Mouse (Mus musculus) embryonic facial prominence, embryonic 14.5 days (tissue): ENCODE results near the gene Ctns. TPM values are rescaled to one million over a fixed set of nuclear protein-coding genes. Genes with fewer than 3 reads are reported as not detected.
A peak's percentile ranks its signal among the peaks of the same experiment; 100 is the strongest.

Experiments
- ATAC-seq: fragments of 200-750 bp; cut with Nextera tagmentation; 2 replicates; pipeline ENCODE4 v1.8.0; 2017; ENCODE audit warnings: low read depth, moderate number of reproducible peaks, moderate TSS enrichment
- DNase-seq: peaks from one replicate; pipeline ENCODE4 v3.0.0-alpha.2; 2015; ENCODE audit warnings: low spot score
- H3K27ac ChIP-seq: fragments of 300-500 bp; sonication (generic); replicated peaks from 2 replicates; pipeline ENCODE4 v1.5.1; 2014; ENCODE audit warnings: low read depth, mild to moderate bottlenecking, low read length, moderate library complexity
- H3K27me3 ChIP-seq: fragments of 300-500 bp; sonication (generic); replicated peaks from 2 replicates; pipeline ENCODE4 v1.6.1; 2014; ENCODE audit warnings: low read length; ENCODE audit not compliant: control insufficient read depth, insufficient read depth
- H3K36me3 ChIP-seq: fragments of 300-500 bp; sonication (generic); 2 replicates; pipeline ENCODE4 v1.6.1; 2014; ENCODE audit warnings: low read length, mixed read lengths; ENCODE audit not compliant: control insufficient read depth, insufficient read depth
- H3K4me1 ChIP-seq: fragments of 300-500 bp; sonication (generic); 2 replicates; pipeline ENCODE4 v1.6.1; 2014; ENCODE audit warnings: antibody characterized with exemption, low read length; ENCODE audit not compliant: control insufficient read depth, insufficient read depth
- H3K4me2 ChIP-seq: fragments of 300-500 bp; sonication (generic); 2 replicates; pipeline ENCODE4 v1.6.1; 2014; ENCODE audit warnings: low read depth, mild to moderate bottlenecking, low read length, moderate library complexity, mixed read lengths
- H3K4me3 ChIP-seq: fragments of 300-500 bp; sonication (generic); 2 replicates; pipeline ENCODE4 v1.5.1; 2014; ENCODE audit warnings: low read depth, mild to moderate bottlenecking, low read length
- H3K9ac ChIP-seq: fragments of 300-500 bp; sonication (generic); 2 replicates; pipeline ENCODE4 v1.6.1; 2014; ENCODE audit warnings: low read depth, mild to moderate bottlenecking, low read length, moderate library complexity, mixed read lengths
- H3K9me3 ChIP-seq: fragments of 300-500 bp; sonication (generic); 2 replicates; pipeline ENCODE4 v1.6.1; 2016; ENCODE audit warnings: low read length; ENCODE audit not compliant: control insufficient read depth
- WGBS: fragments of 180-500 bp; shearing (Covaris S2); extraction: QIAGEN DNeasy Blood & Tissue Kit; methylation state at CpG from one replicate; pipeline ENCODE4 v1.1.7; 2014; 5-methylcytosine and 5-hydroxymethylcytosine counted together
- polyA plus RNA-seq: library from polyadenylated mRNA; unstranded; fragments of >200 nt; fragmentation: Nextera tagmentation; extraction: Ambion mirVana; gene quantifications from 2 replicates; pipeline ENCODE4 v1.2.1, GENCODE M21; 2014

The Ctns gene
- 18.8 and 22.0 TPM in 2 replicates for polyA plus RNA-seq

DNA sequence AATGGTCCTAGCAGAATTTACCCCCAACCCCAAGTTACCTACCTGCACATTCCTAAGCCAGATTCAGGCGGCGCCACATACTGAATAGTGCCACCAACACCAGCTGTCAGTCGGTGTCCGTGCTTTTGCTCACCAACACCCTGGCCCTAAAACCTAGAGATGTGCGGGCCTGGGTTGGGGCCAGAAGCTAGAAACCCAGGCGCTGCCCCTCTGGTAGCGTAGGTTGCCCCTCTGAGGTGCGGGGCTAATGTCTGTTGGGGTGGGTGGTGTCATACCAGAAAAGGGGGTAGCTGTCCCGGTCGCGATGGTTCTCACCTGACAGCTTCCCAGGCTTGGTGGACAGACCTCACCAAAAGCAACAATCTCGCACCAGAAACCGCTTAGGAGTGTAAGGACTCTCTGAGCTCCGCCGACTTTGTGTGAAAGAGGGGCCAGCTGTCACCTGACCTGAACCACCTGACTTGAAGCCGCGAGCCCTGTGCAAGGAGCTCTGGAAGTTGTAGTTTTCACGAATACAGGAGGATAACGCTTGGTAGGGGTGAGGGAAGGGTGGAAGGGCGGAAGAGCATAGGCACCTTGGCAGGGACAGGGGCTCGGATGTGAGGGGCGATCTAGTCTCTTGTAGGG, at the start of gene Ctns:
Ctns (minus strand) TSS at position 440 of the 627 bp plus-strand sequence.
- WGBS: 3% methylated on average over 21 of the region's 22 CpGs
- DNase-seq (peak; percentile 95), ATAC-seq (peak; percentile 97)
- H3K27ac ChIP-seq: no peak within 1 kb of the TSS
- H3K4me3 ChIP-seq: peak within 1 kb of the TSS; percentile 73
- no peaks in the 10 kb centered on the region for H3K9me3 ChIP-seq
- peak within 1 kb of the TSS; percentile 83 for H3K9ac ChIP-seq
- H3K4me1 ChIP-seq: 0 out of 2 replicates have a peak, but pooled peaks cover 3% of the 10 kb centered on the region
- H3K36me3 ChIP-seq: 0 out of 2 replicates have a peak, but pooled peaks cover 5% of the 10 kb centered on the region
- H3K4me2 ChIP-seq: peak within 1 kb of the TSS; percentile 96
- no peaks in the 10 kb centered on the region for H3K27me3 ChIP-seq

DNA sequence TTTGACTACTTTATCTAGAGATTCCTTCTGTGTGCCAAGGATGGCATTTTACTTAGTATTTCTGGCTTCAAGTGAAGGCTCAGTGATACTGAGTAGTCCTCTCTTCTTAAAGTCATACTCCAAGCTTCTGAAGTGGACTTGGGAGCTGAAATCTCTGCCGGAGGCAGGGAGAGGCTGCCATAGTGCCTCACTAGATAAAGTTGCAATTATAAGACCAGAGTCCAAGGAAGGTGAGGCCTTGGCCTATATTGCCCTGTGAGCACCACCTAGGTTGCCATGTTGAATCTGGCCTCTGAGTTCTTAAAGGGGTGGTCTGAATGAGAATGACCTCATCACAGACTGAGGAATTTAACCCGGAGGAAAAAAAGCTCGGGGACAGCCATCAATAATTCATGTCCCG, 43.9 kb upstream of the Ctns start:
- Histone ChIP-seq H3K36me3 (no peaks in the 10 kb centered on the region), H3K27ac (no peak overlapping the region), H3K9me3 (no peaks in the 10 kb centered on the region), H3K4me1 (no peaks in the 10 kb centered on the region), H3K9ac (no peak overlapping the region), H3K4me2 (no peak overlapping the region), H3K4me3 (no peak overlapping the region), H3K27me3 (no peaks in the 10 kb centered on the region)
- 86% methylated on average over 4 of the region's 4 CpGs for WGBS
- DNase-seq (no peak), ATAC-seq (no peak)

DNA sequence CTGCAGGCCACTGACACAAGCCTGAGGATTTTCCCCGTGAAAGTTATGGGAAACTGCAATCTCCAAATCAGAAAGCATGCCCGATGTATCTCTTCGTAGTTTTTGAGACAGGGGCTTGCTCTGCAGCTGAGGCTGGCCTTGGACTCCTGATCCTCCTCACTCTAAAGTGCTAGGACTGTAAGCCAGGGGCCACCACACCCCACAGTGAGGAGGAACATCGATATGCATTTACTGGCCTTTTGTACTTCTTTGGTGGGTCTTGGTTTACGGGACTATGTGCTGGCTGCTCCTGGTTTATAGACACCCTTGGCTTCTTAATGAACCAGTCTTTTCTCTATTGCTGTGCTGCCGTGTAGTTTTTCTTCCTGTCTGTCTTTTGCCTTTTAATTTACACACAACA, 43.4 kb upstream of the Ctns start:
- no peak for ATAC-seq
- Histone ChIP-seq H3K4me1 (0 out of 2 replicates have a peak, but pooled peaks cover under 1% of the 10 kb centered on the region), H3K4me3 (no peak overlapping the region), H3K36me3 (no peaks in the 10 kb centered on the region), H3K9ac (no peak overlapping the region), H3K4me2 (no peak overlapping the region), H3K27ac (no peak overlapping the region), H3K9me3 (no peaks in the 10 kb centered on the region), H3K27me3 (no peaks in the 10 kb centered on the region)
- no peak for DNase-seq
- whole genome bisulfite sequencing: 81% methylated on average over 6 of the region's 6 CpGs

DNA sequence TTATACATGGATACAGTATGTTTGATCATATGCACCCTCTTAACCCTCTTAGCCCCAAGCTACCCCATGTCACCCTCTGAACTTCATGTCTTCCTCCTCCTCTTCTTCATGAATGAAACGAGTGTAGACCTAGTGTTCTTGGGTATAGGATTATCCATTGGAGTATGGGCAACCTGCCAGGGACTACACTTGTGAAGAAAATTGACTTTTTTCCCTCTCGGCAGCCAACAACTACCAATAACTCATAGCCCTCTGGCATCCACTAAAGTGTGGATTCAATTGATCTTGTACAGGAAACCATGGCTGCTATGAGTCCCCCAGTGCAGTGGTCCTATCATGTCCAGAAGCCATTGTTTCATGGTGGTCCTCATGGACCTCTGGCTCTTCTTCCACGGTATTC, 37.9 kb upstream of the Ctns start:
- WGBS: 55% methylated on average over 3 of the region's 3 CpGs
- Histone ChIP-seq H3K9ac (no peak overlapping the region), H3K4me3 (no peak overlapping the region), H3K9me3 (no peaks in the 10 kb centered on the region), H3K36me3 (no peaks in the 10 kb centered on the region), H3K4me1 (peaks cover 8% of the 10 kb centered on the region; the same call in 1 of the 2 replicates), H3K27me3 (no peaks in the 10 kb centered on the region), H3K4me2 (no peak overlapping the region), H3K27ac (peak overlapping the region; percentile 16; the same call in 1 of the 2 replicates)
- DNase-seq (peak; percentile 14), ATAC-seq (no peak)

DNA sequence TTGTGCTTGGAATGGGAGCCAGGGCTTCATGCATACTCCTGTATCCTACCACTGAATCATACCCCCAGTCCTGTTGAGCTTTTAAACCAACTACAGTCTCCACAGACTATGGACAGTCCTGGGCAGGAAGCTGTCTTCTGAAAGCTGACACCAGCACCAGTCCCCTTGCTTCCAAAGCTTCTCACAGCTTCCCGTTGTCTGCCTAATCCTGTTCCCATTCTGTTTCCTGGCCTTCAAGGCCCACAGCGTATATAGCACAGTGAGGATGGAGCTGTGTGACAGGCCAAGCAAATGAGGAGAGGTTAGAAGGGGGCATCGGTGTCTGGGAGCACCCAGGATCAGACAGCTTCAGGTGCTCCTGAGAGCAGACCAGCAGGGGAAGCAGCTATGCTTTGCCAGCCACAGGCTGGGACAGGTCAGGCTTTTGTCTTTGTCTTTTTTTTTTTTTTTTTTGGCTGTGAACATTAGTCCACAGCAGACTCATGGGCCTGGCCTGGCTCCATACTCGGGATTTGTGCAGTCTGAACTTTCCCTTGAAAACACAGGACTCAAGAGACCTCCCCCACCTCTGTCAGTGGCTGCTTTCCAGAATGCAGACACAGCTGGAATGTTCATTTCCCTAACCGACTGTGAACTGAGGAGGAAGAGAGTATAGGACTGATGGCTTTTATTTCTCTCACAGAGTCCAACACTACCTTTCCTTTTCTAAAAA, 37.3 kb upstream of the Ctns start:
- H3K9me3 ChIP-seq: no peaks in the 10 kb centered on the region
- H3K36me3 ChIP-seq: no peaks in the 10 kb centered on the region
- H3K4me2 ChIP-seq: no peak overlapping the region
- peak overlapping the region; percentile 22; the same call in 1 of the 2 replicates for H3K9ac ChIP-seq
- H3K27me3 ChIP-seq: no peaks in the 10 kb centered on the region
- peak overlapping the region; percentile 69; the same call in 1 of the 2 replicates for H3K27ac ChIP-seq
- peak; percentile 94 for DNase-seq
- 20% methylated on average over 5 of the region's 5 CpGs for WGBS
- ATAC-seq: peak; percentile 87
- H3K4me3 ChIP-seq: no peak overlapping the region
- H3K4me1 ChIP-seq: peaks cover 8% of the 10 kb centered on the region; the same call in 1 of the 2 replicates

DNA sequence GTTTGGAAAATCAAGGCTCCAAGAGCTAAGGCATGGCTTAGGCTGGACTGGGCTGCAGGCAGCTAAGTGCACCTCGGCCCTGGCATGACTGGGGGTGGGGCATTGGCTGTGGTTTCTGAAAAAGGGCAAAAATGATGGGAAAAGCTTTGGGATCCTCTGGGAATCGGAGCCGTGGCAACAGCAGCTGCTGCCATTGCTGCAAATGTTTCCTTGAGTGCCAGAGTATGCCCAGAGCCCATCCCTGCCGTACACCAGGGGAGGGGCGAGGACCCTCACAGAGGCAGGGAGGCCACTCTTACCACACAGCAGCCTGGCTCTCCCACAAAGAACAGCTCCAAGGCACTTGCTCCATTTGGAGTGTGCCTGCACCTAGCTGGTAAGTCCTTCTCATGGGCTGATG, 35.1 kb upstream of the Ctns start, which contains the start of gene Trpv1:
Trpv1 (plus strand) TSS at position 301 of the 400 bp plus-strand sequence.
- Histone ChIP-seq H3K4me3 (no peak within 1 kb of the TSS), H3K9me3 (no peaks in the 10 kb centered on the region), H3K27me3 (no peaks in the 10 kb centered on the region), H3K27ac (no peak within 1 kb of the TSS), H3K4me2 (no peak within 1 kb of the TSS), H3K4me1 (peaks cover 8% of the 10 kb centered on the region; the same call in 1 of the 2 replicates), H3K9ac (no peak within 1 kb of the TSS), H3K36me3 (no peaks in the 10 kb centered on the region)
- WGBS: 70% methylated on average over 3 of the region's 5 CpGs
- DNase-seq: no peak
- no peak for ATAC-seq

DNA sequence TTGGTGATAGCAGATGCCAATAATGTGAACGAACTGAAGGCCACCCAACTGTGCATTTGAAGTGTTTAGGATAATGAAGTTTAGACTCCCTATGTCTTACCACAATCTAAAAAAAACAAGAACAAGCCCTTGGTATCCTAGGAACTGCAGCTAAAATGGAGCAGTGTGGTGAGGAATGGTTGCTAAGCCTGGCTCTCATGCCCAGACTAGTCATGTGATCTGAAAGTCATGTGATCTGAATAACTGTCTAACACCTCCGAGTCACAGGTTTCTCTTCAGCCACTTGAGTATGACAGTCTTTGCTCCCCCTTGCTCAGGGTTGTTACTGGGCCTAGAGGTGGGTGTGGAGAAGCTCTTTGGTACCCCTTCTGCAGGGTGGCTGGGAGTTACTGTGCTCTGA, 33.7 kb upstream of the Ctns start:
- no peak overlapping the region for H3K4me2 ChIP-seq
- H3K4me1 ChIP-seq: peaks cover 8% of the 10 kb centered on the region; the same call in 1 of the 2 replicates
- no peaks in the 10 kb centered on the region for H3K36me3 ChIP-seq
- H3K9ac ChIP-seq: no peak overlapping the region
- DNase-seq (no peak), ATAC-seq (no peak)
- WGBS: 57% methylated on average over 2 of the region's 2 CpGs
- H3K27me3 ChIP-seq: no peaks in the 10 kb centered on the region
- no peak overlapping the region for H3K4me3 ChIP-seq
- no peak overlapping the region for H3K27ac ChIP-seq
- no peaks in the 10 kb centered on the region for H3K9me3 ChIP-seq

DNA sequence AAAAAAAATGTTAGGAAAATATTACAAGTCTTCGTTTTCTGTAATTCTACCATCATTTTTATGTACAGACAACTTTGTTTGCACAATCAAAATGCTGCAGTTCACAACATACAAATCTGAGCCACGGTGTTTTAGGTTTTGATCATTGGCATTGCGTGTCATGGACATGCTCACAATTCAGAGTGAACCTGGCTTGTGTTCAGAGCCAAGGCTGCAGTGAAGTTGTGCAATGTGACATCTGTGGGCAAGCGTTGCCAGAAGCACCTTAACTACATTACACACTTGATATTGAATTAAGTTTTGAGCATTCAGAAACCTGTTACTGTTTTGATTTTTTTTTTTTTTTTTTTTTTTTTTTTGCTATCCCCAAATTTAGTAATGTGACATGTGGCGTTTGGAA, 31.2 kb upstream of the Ctns start:
- ATAC-seq (no peak), DNase-seq (no peak)
- Histone ChIP-seq H3K9me3 (no peaks in the 10 kb centered on the region), H3K36me3 (no peaks in the 10 kb centered on the region), H3K4me1 (no peaks in the 10 kb centered on the region), H3K27ac (no peak overlapping the region), H3K4me3 (no peak overlapping the region), H3K4me2 (no peak overlapping the region), H3K9ac (no peak overlapping the region), H3K27me3 (no peaks in the 10 kb centered on the region)
- 78% methylated on average over 5 of the region's 5 CpGs for WGBS
